Mouse (Mus musculus) kidney, postnatal 25 days (tissue): Measurements from ENCODE around the gene Stn1.
"Not testable (repeated sequence)": the region's sequence is repeated elsewhere in the genome, so short reads cannot be mapped to it uniquely, and the experiment has no call there.

Experiments used
- DNase-seq, 2 experiments: peaks; one replicate each; pipeline ENCODE4 v3.0.0; 2021; ENCODE audit warnings: mixed read lengths in 2 of 2

Stn1 gene

GRCm38 (mm10) chr19:47537300-47537792, at the start of gene Stn1:
Gene Stn1, minus strand, starts transcription at chr19:47537507.
- DNase-seq: peak in 1 of 2 experiments; percentile 6

GRCm38 (mm10) chr19:47587009-47587408, 49.7 kb upstream of the Stn1 start:
- peak; percentile 17 to 49 for DNase-seq

GRCm38 (mm10) chr19:47585772-47586171, 48.5 kb upstream of the Stn1 start:
- no peak for DNase-seq

GRCm38 (mm10) chr19:47579788-47580631, 42.7 kb upstream of the Stn1 start:
- peak; percentile 50 to 60 for DNase-seq

- peak; percentile 81 to 91 for DNase-seq
Measured at GRCm38 (mm10) chr19:47579225-47579787, 42.0 kb upstream of the Stn1 start, which contains the start of gene Slk. Gene Slk, plus strand, starts transcription at chr19:47579678.

GRCm38 (mm10) chr19:47578581-47579224, 41.4 kb upstream of the Stn1 start:
- DNase-seq: peak; percentile 48 to 78

- DNase-seq: no peak
Measured at GRCm38 (mm10) chr19:47573718-47574117, 36.4 kb upstream of the Stn1 start.

- DNase-seq: not testable (repeated sequence)
Measured at GRCm38 (mm10) chr19:47571981-47572380, 34.7 kb upstream of the Stn1 start.

GRCm38 (mm10) chr19:47570042-47570441, 32.7 kb upstream of the Stn1 start:
- no peak for DNase-seq

GRCm38 (mm10) chr19:47565994-47566393, 28.7 kb upstream of the Stn1 start:
- no peak for DNase-seq

GRCm38 (mm10) chr19:47565031-47565654, 27.8 kb upstream of the Stn1 start:
- DNase-seq: no peak

DNA sequence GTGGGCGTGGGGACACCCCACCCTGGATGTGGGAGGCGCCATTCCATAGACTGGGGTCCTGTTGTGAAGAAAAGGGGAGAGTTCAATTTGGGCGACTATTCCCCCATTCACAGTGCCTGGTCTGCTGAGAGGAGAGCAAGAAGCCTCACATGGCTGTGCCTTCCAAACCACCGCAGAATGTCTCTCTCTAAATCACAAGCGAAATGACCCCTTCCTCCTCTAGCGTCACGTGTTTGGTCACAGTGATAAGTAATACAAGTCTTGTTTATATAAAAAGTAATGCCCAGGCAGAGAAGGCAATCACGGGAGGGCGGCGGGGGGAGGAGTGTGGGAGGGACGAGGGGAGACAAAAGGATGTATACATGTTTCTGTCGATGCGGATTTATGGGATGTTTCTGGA, 26.4 kb upstream of the Stn1 start:
- DNase-seq: no peak

DNA sequence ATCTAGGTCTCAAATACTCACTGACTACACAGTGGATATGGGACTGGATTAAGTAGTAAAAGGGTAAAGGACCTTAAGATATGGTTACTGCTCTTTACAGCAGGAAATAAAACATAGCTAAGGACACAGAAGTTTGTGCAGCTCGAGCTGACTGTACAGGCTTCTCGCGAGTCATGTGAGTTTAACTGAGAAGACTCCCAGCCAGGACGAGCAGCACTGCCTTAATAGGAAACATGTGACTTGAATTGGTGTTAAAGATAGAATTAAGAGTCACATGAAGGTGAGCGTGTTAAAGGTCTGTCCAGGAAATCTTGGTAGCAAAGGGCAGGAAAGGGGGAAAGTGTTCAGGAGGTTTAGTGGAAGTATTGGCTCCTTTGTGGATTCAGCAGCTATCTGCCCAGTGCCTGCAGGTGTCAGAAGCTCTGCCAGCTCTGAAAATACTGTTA, 24.7 kb upstream of the Stn1 start:
- DNase-seq: peak; percentile 40 to 78

- DNase-seq: no peak
Measured at GRCm38 (mm10) chr19:47560544-47561161, 23.3 kb upstream of the Stn1 start.

- no peak for DNase-seq
Measured at GRCm38 (mm10) chr19:47559751-47560512, 22.6 kb upstream of the Stn1 start.

DNA sequence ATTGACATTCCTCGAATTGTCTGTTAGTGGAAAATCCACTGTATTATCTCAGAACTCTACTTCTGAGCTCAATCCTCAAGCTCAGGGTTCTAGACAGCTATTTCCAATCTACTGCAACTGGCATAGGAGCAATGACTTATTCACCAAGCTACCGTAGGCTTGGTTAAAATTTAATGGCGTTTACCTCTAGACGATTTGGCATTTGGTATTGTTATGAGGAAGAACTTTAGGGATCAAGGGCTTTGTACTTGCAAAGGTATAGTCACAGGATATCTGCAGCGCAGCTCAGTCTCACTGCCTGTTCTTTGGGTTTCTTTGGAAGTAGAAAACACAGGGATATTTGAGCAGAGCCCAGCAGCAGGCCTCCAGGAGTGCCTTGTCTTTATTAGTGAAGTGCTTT, 21.8 kb upstream of the Stn1 start:
- DNase-seq: no peak

DNA sequence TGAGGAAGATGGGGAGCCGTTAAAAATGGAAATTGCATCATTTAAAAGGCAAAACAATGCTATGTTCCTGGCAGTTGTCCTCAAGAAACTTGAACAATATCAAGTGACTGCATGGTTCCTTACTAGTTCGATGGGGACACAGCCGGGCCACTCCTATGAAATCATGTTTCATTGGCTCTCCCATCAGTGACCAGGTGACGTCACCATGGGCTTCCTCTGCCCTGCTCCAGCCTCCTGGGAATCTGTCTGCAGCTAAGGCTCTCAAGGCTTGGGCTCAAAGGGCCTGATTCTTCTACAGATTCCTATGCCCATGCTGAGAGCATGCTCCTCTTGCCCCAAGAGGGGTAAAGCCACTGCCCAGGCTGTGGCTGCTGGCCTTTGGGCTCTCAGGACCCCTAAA, 12.3 kb upstream of the Stn1 start:
- no peak for DNase-seq

DNA sequence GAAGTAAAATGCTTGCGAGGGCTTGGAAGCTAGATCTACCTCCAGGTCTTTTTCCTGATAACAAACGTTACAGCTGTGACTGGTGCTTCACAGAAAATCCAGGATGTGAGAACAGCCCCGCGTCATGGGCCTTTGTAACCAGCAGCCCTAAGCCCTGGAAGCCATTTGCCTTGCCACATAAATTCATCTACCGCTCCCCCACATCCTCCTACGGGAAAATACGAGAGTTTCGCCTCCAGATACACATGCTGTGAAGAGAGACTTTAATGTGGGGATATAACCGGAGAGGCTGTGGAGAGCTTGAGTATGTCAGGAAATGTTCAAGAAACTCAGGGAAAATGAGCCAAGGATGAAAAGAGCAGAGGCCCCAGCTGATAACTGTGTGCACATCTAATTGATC, 11.9 kb upstream of the Stn1 start:
- DNase-seq: no peak

GRCm38 (mm10) chr19:47548432-47549076, 11.2 kb upstream of the Stn1 start:
- no peak for DNase-seq

DNA sequence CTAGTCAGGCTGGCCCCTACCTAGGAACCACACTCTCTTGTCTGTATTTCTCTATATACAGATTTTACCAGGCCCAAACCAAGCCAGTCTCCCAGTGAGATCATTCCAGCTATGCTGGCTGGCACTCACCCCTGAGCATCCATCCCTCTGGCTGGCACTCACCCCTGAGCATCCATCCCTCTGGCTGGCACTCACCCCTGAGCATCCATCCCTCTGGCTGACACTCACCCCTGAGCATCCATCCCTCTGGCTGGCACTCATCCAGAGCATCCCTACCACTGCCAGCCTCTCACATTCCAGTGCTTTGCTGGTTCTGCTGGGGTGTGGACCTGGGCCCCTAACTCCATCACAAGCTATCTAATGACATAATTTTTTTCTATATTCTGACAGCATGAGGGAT, 8.2 kb upstream of the Stn1 start:
- no peak for DNase-seq

- no peak for DNase-seq
Measured at GRCm38 (mm10) chr19:47545055-47545454, 7.7 kb upstream of the Stn1 start.
